Mouse (Mus musculus) thymus, adult 18-20 months (tissue): ENCODE data around the gene Spats1.

ENCODE experiments used
- DNase-seq, 2 experiments: peaks; one replicate each; pipeline ENCODE4 v3.0.0; 2022; ENCODE audit warnings: mixed read lengths in 2 of 2

The Spats1 gene

GRCm38 (mm10) chr17:45474669-45475465 lies at the start of gene Spats1:
Gene Spats1 (minus strand): TSS chr17:45475415.
- DNase-seq = peak; percentile 49 to 53

DNA sequence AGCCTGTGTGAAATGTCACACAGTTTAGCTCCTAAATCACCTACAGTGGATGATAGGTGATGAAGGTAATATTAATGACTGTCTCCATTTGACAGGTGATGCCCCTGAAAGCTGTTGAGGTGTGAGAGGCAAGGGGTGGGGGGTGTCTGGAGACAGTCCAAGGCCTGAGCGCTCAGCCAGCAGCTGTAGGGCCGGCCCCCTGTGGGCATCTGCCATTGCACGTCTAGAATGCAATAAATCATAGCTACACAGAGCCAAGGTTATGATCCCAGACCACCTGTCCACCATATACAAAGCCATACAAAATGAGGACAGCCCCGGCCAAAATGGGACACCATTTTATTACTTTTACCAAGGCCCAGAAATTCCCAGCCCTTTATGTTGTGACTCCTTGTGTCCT lies 49.7 kb upstream of the Spats1 start:
- no peak for DNase-seq

DNA sequence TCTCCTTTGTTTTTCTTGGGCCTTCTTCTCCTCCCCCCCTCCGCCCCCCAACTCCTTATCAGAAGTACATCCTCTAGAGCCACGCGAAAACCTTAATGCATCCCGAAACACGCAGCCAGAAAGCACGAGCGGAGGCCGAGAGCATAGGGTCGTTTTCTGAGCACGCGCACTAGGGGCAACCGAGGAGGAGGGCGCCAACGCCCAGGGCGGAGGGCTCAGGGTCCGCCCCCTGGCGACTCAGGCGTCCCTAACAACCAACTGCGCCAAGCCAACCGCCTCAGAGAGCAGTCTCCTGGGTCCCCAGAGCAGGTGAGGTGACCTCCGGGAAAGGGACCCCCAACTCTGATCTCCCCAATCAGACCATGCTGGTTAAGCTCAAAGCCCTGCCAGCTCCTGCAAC lies 48.0 kb upstream of the Spats1 start, which contains the start of gene Tcte1:
Gene Tcte1, plus strand, starts transcription at position 172 of the 400 bp plus-strand sequence.
- DNase-seq = no peak

DNA sequence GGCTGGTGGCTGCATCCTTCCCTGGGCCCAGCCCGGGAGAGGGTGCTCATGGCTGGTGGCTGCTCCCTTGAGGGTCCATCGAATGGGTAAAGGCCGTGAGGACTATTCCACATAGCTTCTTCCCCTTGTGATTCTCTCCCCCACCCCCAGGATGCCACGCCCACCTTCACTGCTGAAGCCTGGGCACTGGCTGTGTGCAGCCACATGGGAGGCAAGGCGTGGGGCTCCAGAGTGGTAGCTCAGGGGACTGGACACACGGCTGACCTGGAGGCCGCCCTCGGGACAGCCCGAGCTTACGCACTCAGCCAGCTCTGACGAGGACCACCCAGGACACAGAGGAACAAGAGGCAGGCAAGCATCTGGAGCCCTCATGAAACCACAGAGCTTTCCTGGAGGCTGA lies 44.9 kb upstream of the Spats1 start:
- DNase-seq = no peak

DNA sequence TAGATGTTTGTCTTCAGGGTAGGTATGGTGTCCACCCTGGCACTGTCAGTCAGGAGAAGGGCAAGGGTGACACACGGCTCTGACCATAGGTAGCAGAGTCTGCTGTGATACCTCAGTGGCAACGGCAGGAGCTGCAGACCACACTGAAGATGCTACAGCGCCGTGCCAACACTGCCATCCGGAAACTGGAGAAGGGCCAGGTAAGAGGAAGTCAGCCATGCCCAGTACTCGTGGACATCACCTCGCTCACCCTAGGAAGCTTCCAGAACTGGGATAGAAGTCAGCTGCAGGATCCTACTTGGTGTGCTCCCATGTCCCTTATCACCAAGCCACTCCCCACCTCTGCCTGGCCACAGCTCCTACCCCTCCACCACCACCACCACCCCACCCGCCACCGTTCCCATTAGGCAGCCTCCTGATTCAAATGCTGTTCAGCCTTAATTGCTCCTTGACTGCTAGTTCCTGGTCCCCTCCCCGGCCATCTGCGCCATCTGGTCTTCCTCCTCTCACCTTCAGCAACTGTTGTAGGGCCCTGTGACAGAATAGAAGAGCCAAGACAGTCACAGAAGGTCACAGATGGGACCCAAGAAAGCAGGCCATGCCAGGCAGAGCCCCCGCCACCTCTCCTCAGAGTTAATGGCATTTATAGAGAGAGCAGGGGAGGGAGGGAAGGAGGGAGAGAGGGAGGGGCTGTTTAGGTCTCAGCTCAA lies 43.7 kb upstream of the Spats1 start:
- DNase-seq = no peak

- DNase-seq = no peak
These were observed 42.5 kb upstream of the Spats1 start for GRCm38 (mm10) chr17:45517549-45518215.

GRCm38 (mm10) chr17:45517135-45517534 lies 41.9 kb upstream of the Spats1 start:
- no peak for DNase-seq

DNA sequence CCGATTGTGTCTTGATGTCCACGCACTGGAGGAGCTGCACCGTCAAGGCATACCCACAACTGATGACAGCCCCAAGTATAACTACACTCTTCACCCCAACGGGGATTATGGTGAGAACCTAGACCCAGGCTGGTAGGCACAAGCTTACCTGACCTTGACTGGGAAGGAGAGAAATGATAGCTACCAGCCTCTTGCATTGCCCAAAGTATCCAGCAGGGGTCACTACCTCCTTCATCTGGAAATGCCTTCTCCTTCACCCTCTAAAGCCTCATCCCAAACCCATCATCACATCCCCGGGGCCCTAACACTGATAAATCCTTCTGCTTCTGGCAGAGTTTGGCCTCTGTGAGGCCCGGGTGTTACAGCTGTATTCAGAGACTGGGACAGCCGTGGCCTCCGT lies 41.3 kb upstream of the Spats1 start:
- DNase-seq = peak in 1 of 2 experiments; percentile 52

GRCm38 (mm10) chr17:45515806-45516205 lies 40.6 kb upstream of the Spats1 start:
- DNase-seq = no peak

GRCm38 (mm10) chr17:45515204-45515726 lies 40.0 kb upstream of the Spats1 start:
- no peak for DNase-seq

DNA sequence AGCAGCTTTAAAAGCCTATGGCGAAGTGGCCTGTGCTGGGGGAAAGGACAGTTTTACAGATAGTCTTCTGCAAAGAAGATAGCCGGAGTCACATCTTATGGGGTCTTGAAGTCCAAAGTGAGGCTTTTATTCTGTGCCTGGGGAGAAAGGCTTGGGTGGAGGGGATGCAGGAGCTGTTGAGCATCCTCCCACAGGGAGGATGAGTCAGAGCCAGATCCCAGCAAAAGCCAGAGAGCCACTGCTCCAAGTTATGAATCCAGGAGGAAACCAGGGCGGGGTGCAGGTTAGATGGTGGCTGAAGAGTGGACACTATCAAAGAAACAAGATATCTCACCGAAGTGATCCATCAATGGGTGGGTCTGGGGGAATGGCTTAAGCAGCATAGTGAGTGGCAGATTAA lies 36.5 kb upstream of the Spats1 start:
- DNase-seq = no peak

GRCm38 (mm10) chr17:45510871-45511270 lies 35.7 kb upstream of the Spats1 start:
- no peak for DNase-seq

GRCm38 (mm10) chr17:45506700-45507189 lies 31.5 kb upstream of the Spats1 start, which contains the start of gene Aars2:
Gene Aars2 (plus strand): TSS chr17:45506841.
- DNase-seq = peak; percentile 85 to 93

DNA sequence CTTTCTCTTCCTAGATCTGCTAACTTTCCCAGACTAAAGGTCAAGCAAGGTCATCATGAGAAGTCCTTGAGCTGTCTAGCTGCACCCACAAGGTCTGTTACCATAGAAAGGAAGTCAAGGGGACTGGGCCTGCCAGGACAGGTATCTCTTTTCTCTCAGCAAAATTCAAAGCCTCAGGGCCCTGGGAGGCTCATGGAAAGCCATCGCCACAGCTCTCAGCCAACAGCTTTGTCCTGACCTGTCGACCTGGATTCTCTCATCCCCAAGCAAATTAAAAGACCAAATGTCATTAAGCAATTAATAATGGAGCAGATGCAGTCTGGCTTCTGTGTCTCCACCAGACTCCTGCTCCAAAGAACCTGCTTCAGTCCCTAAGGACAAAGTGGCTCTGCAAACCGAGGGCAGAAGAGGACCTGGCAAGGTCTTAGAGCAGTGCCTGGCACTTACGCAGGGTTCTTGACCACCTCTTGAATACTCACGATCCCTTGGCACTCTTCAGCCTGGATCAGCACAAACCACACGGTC lies 30.8 kb upstream of the Spats1 start:
- DNase-seq = no peak

- no peak for DNase-seq
These were observed 28.2 kb upstream of the Spats1 start for GRCm38 (mm10) chr17:45503301-45503973.

GRCm38 (mm10) chr17:45502324-45502723 lies 27.1 kb upstream of the Spats1 start:
- DNase-seq = no peak

DNA sequence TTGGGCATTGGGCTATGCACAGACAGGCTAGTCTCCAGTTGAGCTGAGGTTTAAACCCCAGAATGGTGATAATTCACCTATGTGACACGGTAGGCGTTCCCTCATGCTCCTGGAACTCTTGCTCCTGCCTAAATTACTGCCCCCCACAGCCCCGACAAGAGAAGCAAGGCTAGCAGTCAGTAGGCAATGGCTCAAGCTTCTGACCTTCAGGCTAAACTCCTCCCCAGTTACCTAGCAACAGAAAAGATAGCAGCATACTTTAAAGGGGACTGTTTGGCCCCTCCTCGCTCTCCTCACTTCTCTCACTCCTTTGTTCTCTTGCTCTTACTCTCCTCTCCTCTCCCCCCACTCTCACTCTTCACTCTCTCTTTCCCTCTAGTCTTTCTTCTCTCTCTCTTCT lies 25.8 kb upstream of the Spats1 start:
- DNase-seq = no peak

- no peak for DNase-seq
These were observed 24.3 kb upstream of the Spats1 start for GRCm38 (mm10) chr17:45499516-45499915.

DNA sequence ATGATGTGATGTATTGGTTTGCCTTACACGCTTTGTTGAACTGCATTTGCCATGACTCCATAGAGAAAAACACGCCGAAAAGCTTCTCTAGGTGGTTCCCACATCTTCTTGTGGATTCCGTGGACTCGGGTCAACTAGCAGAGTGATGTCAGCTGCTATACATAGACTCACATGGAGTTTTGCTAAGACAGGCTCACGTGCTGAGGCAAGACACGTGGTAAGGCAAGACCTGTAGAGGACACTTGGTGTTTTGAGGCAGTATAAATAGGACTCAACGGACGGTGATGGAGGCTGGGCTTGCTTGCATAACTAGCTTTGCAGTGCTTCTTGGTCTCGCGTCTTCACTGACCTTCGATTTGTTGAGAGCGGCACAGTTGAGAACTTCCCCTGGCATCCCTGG lies 23.2 kb upstream of the Spats1 start:
- no peak for DNase-seq

DNA sequence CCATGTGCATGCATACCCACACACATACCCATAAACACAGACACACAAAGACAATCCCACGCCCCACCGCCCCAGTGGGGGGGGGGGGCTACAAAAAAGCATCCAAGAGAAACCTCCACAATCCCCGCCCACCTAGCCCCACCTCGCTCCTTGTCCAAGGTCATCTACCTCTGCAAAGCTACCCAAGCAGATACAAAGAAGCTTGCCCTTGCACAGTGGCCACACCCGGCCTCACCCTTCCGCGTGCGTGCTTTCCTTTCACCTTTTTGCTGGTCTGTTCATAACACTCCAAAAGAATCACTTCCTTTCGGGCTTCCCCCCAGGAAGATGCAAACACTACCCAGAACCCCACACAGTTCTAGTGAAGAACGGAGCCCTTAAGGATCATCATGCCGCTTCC lies 20.2 kb upstream of the Spats1 start:
- DNase-seq = no peak

DNA sequence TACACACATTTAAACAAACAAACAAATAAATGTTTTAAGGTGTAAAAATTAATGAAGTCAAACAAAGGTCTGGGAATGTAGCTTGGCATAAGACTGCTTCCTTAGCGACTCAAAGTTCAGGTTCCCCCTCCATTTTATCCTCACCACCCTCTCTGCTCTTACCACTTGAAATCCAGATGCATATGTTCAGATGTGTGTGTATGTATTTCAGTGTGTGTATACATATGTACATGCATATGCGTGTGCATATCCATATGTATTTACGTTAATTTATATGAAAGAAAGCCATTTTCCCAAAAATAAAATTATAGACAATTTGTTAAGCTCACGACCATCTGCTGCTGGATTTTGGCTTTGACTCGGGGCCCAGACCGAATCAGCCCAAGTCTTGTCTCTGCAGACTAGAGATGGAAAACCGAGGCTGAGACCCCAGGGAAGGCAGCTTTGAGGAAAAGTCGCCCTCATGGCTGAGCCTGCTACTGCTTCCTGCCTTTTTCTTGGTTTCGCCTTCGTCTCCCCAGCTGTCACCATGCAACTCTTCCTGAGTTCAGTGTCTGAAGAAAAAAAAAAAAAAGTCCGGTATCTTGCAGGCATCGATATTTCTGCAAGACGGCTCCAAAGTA lies 15.4 kb upstream of the Spats1 start:
- DNase-seq = no peak

GRCm38 (mm10) chr17:45489736-45490135 lies 14.5 kb upstream of the Spats1 start:
- DNase-seq = no peak
